Mouse (Mus musculus): ENCODE measurements around the gene Smco4. TPM values are rescaled to one million over a fixed set of nuclear protein-coding genes. Genes with fewer than 3 reads are reported as not detected.

Gene Smco4
- 1.0 and 1.8 TPM in 2 replicates for polyA plus RNA-seq (2015; fragmentation: Nextera tagmentation; extraction: Ambion mirVana)

- peak within 1 kb of the TSS; percentile 90 for H3K4me2 ChIP-seq (ENCODE audit: low read length)
- peaks cover 22% of the 10 kb centered on the region for H3K4me1 ChIP-seq (replicated peaks; ENCODE audit: control insufficient read depth, insufficient read depth, low read length)
- under 1% methylated on average over 74 of the region's 101 CpGs for WGBS
- peak; percentile 89 for ATAC-seq
- no peaks in the 10 kb centered on the region for H3K27me3 ChIP-seq (replicated peaks; ENCODE audit: control insufficient read depth, insufficient read depth, low read length)
- H3K36me3 ChIP-seq (ENCODE audit: control insufficient read depth, insufficient read depth) = no peaks in the 10 kb centered on the region
- peak within 1 kb of the TSS; percentile 76 for H3K4me3 ChIP-seq (replicated peaks; ENCODE audit: low read length)
- peak within 1 kb of the TSS; percentile 38 for H3K27ac ChIP-seq (ENCODE audit: low read length)
- peak within 1 kb of the TSS; percentile 89 for H3K9ac ChIP-seq (replicated peaks; ENCODE audit: low read depth, low read length)
- H3K9me3 ChIP-seq (ENCODE audit: control insufficient read depth, low read length) = no peaks in the 10 kb centered on the region
Measured at GRCm38 (mm10) chr9:15493235-15493924, at the start of gene Smco4. Gene Smco4, plus strand, starts transcription at chr9:15493432.

GRCm38 (mm10) chr9:15447397-15447796 lies 45.8 kb upstream of the Smco4 start:
- Histone ChIP-seq H3K9ac (replicated peaks; ENCODE audit: low read depth, low read length) (no peak overlapping the region), H3K4me2 (ENCODE audit: low read length) (no peak overlapping the region), H3K4me1 (replicated peaks; ENCODE audit: control insufficient read depth, insufficient read depth, low read length) (peaks cover 10% of the 10 kb centered on the region), H3K27me3 (replicated peaks; ENCODE audit: control insufficient read depth, insufficient read depth, low read length) (no peaks in the 10 kb centered on the region), H3K9me3 (ENCODE audit: control insufficient read depth, low read length) (no peaks in the 10 kb centered on the region), H3K27ac (ENCODE audit: low read length) (no peak overlapping the region), H3K36me3 (ENCODE audit: control insufficient read depth, insufficient read depth) (no peaks in the 10 kb centered on the region), H3K4me3 (replicated peaks; ENCODE audit: low read length) (no peak overlapping the region)
- no peak for ATAC-seq
- 86% methylated on average over 2 of the region's 2 CpGs for WGBS

GRCm38 (mm10) chr9:15450921-15451320 lies 42.3 kb upstream of the Smco4 start:
- H3K9me3 ChIP-seq (ENCODE audit: control insufficient read depth, low read length) = no peaks in the 10 kb centered on the region
- no peak overlapping the region; the same call in 1 of the 2 replicates for H3K9ac ChIP-seq (replicated peaks; ENCODE audit: low read depth, low read length)
- H3K27ac ChIP-seq (ENCODE audit: low read length) = no peak overlapping the region
- no peaks in the 10 kb centered on the region for H3K27me3 ChIP-seq (replicated peaks; ENCODE audit: control insufficient read depth, insufficient read depth, low read length)
- ATAC-seq = peak; percentile 97
- no peak overlapping the region for H3K4me2 ChIP-seq (ENCODE audit: low read length)
- WGBS = 7% methylated on average over 5 of the region's 5 CpGs
- H3K4me1 ChIP-seq (replicated peaks; ENCODE audit: control insufficient read depth, insufficient read depth, low read length) = peaks cover 10% of the 10 kb centered on the region
- H3K36me3 ChIP-seq (ENCODE audit: control insufficient read depth, insufficient read depth) = no peaks in the 10 kb centered on the region
- H3K4me3 ChIP-seq (replicated peaks; ENCODE audit: low read length) = no peak overlapping the region

- Histone ChIP-seq H3K4me1 (replicated peaks; ENCODE audit: control insufficient read depth, insufficient read depth, low read length) (no peaks in the 10 kb centered on the region), H3K9me3 (ENCODE audit: control insufficient read depth, low read length) (no peaks in the 10 kb centered on the region), H3K27me3 (replicated peaks; ENCODE audit: control insufficient read depth, insufficient read depth, low read length) (no peaks in the 10 kb centered on the region), H3K36me3 (ENCODE audit: control insufficient read depth, insufficient read depth) (no peaks in the 10 kb centered on the region), H3K4me2 (ENCODE audit: low read length) (no peak overlapping the region), H3K27ac (ENCODE audit: low read length) (no peak overlapping the region), H3K4me3 (replicated peaks; ENCODE audit: low read length) (no peak overlapping the region), H3K9ac (replicated peaks; ENCODE audit: low read depth, low read length) (no peak overlapping the region)
- 66% methylated on average over 4 of the region's 4 CpGs for WGBS
- ATAC-seq = no peak
Measured at GRCm38 (mm10) chr9:15472256-15472655, 21.0 kb upstream of the Smco4 start.

GRCm38 (mm10) chr9:15473206-15473605 lies 20.0 kb upstream of the Smco4 start:
- Histone ChIP-seq H3K4me1 (replicated peaks; ENCODE audit: control insufficient read depth, insufficient read depth, low read length) (no peaks in the 10 kb centered on the region), H3K9me3 (ENCODE audit: control insufficient read depth, low read length) (no peaks in the 10 kb centered on the region), H3K9ac (replicated peaks; ENCODE audit: low read depth, low read length) (no peak overlapping the region), H3K4me2 (ENCODE audit: low read length) (no peak overlapping the region), H3K36me3 (ENCODE audit: control insufficient read depth, insufficient read depth) (no peaks in the 10 kb centered on the region), H3K27ac (ENCODE audit: low read length) (no peak overlapping the region), H3K4me3 (replicated peaks; ENCODE audit: low read length) (no peak overlapping the region), H3K27me3 (replicated peaks; ENCODE audit: control insufficient read depth, insufficient read depth, low read length) (no peaks in the 10 kb centered on the region)
- 87% methylated on average over 1 of the region's 1 CpGs for WGBS
- ATAC-seq = no peak

GRCm38 (mm10) chr9:15477556-15477955 lies 15.7 kb upstream of the Smco4 start:
- H3K36me3 ChIP-seq (ENCODE audit: control insufficient read depth, insufficient read depth) = no peaks in the 10 kb centered on the region
- H3K4me1 ChIP-seq (replicated peaks; ENCODE audit: control insufficient read depth, insufficient read depth, low read length) = no peaks in the 10 kb centered on the region
- no peaks in the 10 kb centered on the region for H3K27me3 ChIP-seq (replicated peaks; ENCODE audit: control insufficient read depth, insufficient read depth, low read length)
- H3K9me3 ChIP-seq (ENCODE audit: control insufficient read depth, low read length) = no peaks in the 10 kb centered on the region
- no peak overlapping the region for H3K27ac ChIP-seq (ENCODE audit: low read length)
- no peak overlapping the region for H3K4me2 ChIP-seq (ENCODE audit: low read length)
- 83% methylated on average over 10 of the region's 10 CpGs for WGBS
- no peak for ATAC-seq
- no peak overlapping the region for H3K4me3 ChIP-seq (replicated peaks; ENCODE audit: low read length)
- no peak overlapping the region for H3K9ac ChIP-seq (replicated peaks; ENCODE audit: low read depth, low read length)

GRCm38 (mm10) chr9:15487682-15488424 lies 5.4 kb upstream of the Smco4 start:
- ATAC-seq = no peak
- H3K27me3 ChIP-seq (replicated peaks; ENCODE audit: control insufficient read depth, insufficient read depth, low read length) = no peaks in the 10 kb centered on the region
- H3K36me3 ChIP-seq (ENCODE audit: control insufficient read depth, insufficient read depth) = no peaks in the 10 kb centered on the region
- H3K27ac ChIP-seq (ENCODE audit: low read length) = no peak overlapping the region
- H3K9ac ChIP-seq (replicated peaks; ENCODE audit: low read depth, low read length) = no peak overlapping the region
- H3K9me3 ChIP-seq (ENCODE audit: control insufficient read depth, low read length) = no peaks in the 10 kb centered on the region
- WGBS = 79% methylated on average over 2 of the region's 2 CpGs
- no peak overlapping the region for H3K4me2 ChIP-seq (ENCODE audit: low read length)
- H3K4me3 ChIP-seq (replicated peaks; ENCODE audit: low read length) = no peak overlapping the region
- peaks cover under 1% of the 10 kb centered on the region; the same call in 1 of the 2 replicates for H3K4me1 ChIP-seq (replicated peaks; ENCODE audit: control insufficient read depth, insufficient read depth, low read length)

- peaks cover 7% of the 10 kb centered on the region for H3K4me1 ChIP-seq (replicated peaks; ENCODE audit: control insufficient read depth, insufficient read depth, low read length)
- ATAC-seq = no peak
Measured at GRCm38 (mm10) chr9:15489293-15489692, 3.9 kb upstream of the Smco4 start.

GRCm38 (mm10) chr9:15490331-15491100 lies 2.7 kb upstream of the Smco4 start:
- Histone ChIP-seq H3K4me2 (ENCODE audit: low read length) (no peak overlapping the region), H3K9ac (replicated peaks; ENCODE audit: low read depth, low read length) (no peak overlapping the region), H3K36me3 (ENCODE audit: control insufficient read depth, insufficient read depth) (no peaks in the 10 kb centered on the region), H3K4me1 (replicated peaks; ENCODE audit: control insufficient read depth, insufficient read depth, low read length) (peaks cover 11% of the 10 kb centered on the region), H3K4me3 (replicated peaks; ENCODE audit: low read length) (no peak overlapping the region), H3K9me3 (ENCODE audit: control insufficient read depth, low read length) (no peaks in the 10 kb centered on the region), H3K27me3 (replicated peaks; ENCODE audit: control insufficient read depth, insufficient read depth, low read length) (no peaks in the 10 kb centered on the region), H3K27ac (ENCODE audit: low read length) (no peak overlapping the region)
- no peak for ATAC-seq
- WGBS = 77% methylated on average over 8 of the region's 8 CpGs

More at GRCm38 (mm10) chr9:15489293-15489692, 3.9 kb upstream of the Smco4 start:
- no peak overlapping the region for H3K4me2 ChIP-seq (ENCODE audit: low read length)
- H3K27me3 ChIP-seq (replicated peaks; ENCODE audit: control insufficient read depth, insufficient read depth, low read length) = no peaks in the 10 kb centered on the region
- H3K27ac ChIP-seq (ENCODE audit: low read length) = no peak overlapping the region
- H3K9ac ChIP-seq (replicated peaks; ENCODE audit: low read depth, low read length) = no peak overlapping the region
- no peak overlapping the region for H3K4me3 ChIP-seq (replicated peaks; ENCODE audit: low read length)
- no peaks in the 10 kb centered on the region for H3K9me3 ChIP-seq (ENCODE audit: control insufficient read depth, low read length)
- no peaks in the 10 kb centered on the region for H3K36me3 ChIP-seq (ENCODE audit: control insufficient read depth, insufficient read depth)
